Comparison of ENCODE assay signal across 9 mouse cellular contexts in the genomic region with DNA sequence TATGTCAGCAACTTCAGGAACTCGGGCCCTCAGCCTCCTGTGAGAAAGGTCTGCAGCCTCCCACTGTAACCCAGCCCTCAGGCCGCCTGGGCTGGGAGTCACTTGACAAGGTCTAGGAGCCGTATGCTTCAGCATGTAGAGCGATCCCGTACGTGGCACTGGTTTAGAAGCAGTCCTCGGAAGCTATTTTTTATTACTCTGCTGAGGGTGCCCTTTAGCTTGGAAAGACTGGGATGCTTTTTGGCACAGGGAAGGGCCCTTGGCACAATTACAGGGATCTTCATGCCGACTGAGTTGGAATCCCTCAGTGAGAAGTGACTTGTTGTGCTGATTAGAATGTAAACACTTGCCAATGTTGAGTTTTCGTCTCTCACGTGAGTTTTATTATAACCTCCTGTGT.
DNase-seq lines count a peak whose midpoint lies in the region; ATAC-seq and TF ChIP-seq lines count a peak whose summit lies in the region.
"Had no signal": no experiment of that assay in that cellular context is flagged by ENCODE, and none has a peak within 500 bp of the region (broad histone marks: within the 10 kb centered on the region; RNA-seq: fewer than 3 reads in every experiment).

No protein-coding gene starts in this region.

- peak; percentile 74 for DNase-seq in kidney, adult 2 months
- DNase-seq in brain, embryonic 18.5 days (ENCODE audit: low read depth, low spot score), result peak; percentile 18
- peak; percentile 29 for DNase-seq in gastrocnemius, postnatal 10 days
- DNase-seq in lung, postnatal 4 days, result peak; percentile 49 to 72
- DNase-seq in thymus, postnatal 10 days (ENCODE audit: low spot score in 2 of 2), result no peak

- H3K4me2 ChIP-seq in kidney, embryonic 15.5 days, result no peak overlapping the region

- no peaks in the 10 kb centered on the region for H3K36me3 ChIP-seq in kidney, adult 2 months (ENCODE audit: control insufficient read depth, insufficient read depth, low read length)
- no peaks in the 10 kb centered on the region for H3K36me3 ChIP-seq in kidney, embryonic 15.5 days

- H3K9me3 ChIP-seq in kidney, embryonic 15.5 days (replicated peaks), result no peaks in the 10 kb centered on the region

- H3K27me3 ChIP-seq in kidney, adult 2 months (replicated peaks; ENCODE audit: control insufficient read depth, insufficient read depth, low read length), result no peaks in the 10 kb centered on the region
- H3K27me3 ChIP-seq in kidney, embryonic 15.5 days, result no peaks in the 10 kb centered on the region

- WGBS in kidney, adult 2 months, result 58% methylated on average over 10 of the region's 10 CpGs
- 76% methylated on average over 10 of the region's 10 CpGs for WGBS in kidney, embryonic 15.5 days

- ATAC-seq in kidney, embryonic 15.5 days (replicated peaks; ENCODE audit: low FRiP score), result no peak
- ATAC-seq in erythroblast, adult 5-6 weeks (replicated peaks; ENCODE audit: low FRiP score, poor library complexity, severe bottlenecking), result no peak

- H3K4me3 ChIP-seq in kidney, adult 2 months (ENCODE audit: insufficient read depth, low read depth, low read length), result no peak overlapping the region
- no peak overlapping the region for H3K4me3 ChIP-seq in kidney, embryonic 15.5 days (replicated peaks)

- H3K27ac ChIP-seq in kidney, adult 2 months (ENCODE audit: insufficient read depth, low read depth, low read length), result no peak overlapping the region
- no peak overlapping the region for H3K27ac ChIP-seq in kidney, embryonic 15.5 days
- H3K27ac ChIP-seq: kidney, postnatal 0 days; liver, embryonic 14.5 days had no signal

- TF ChIP-seq POLR2A in kidney, adult 2 months (IDR thresholded peaks at IDR 0.05; ENCODE audit: low read depth, low read length), result no peak

- no peak for TF ChIP-seq CTCF in kidney, adult 2 months (conservative IDR thresholded peaks at IDR 0.05; ENCODE audit: insufficient read depth, insufficient read length, low read depth, low read length)

- H3K4me1 ChIP-seq in kidney, adult 2 months (ENCODE audit: control insufficient read depth, insufficient read depth, low read length), result peaks cover 8% of the 10 kb centered on the region
- peaks cover 60% of the 10 kb centered on the region for H3K4me1 ChIP-seq in kidney, embryonic 15.5 days

- no peak overlapping the region for H3K9ac ChIP-seq in kidney, embryonic 15.5 days
- H3K9ac ChIP-seq: liver, embryonic 14.5 days had no signal

Comparison
In these comparisons a context has a peak if more than half of its experiments do, and no peak if none do; other contexts are left out.
1. DNase-seq: peak in kidney, adult 2 months (single experiment), brain, embryonic 18.5 days (single experiment), gastrocnemius, postnatal 10 days (single experiment) and lung, postnatal 4 days (2 of 2); none in thymus, postnatal 10 days (0 of 2).